Mouse (Mus musculus) adrenal gland, postnatal 0 days (tissue): ENCODE results near the gene Kdsr. TPM values are rescaled to one million over a fixed set of nuclear protein-coding genes. Genes with fewer than 3 reads are reported as not detected.

Source experiments
- polyA plus RNA-seq: library from polyadenylated mRNA; unstranded; fragments of >200 nt; fragmentation: Nextera tagmentation; extraction: Ambion mirVana; gene quantifications from 2 replicates; pipeline ENCODE4 v1.2.1, GENCODE M21; 2015

The Kdsr gene
- polyA plus RNA-seq = 15.9 and 21.0 TPM in 2 replicates

DNA sequence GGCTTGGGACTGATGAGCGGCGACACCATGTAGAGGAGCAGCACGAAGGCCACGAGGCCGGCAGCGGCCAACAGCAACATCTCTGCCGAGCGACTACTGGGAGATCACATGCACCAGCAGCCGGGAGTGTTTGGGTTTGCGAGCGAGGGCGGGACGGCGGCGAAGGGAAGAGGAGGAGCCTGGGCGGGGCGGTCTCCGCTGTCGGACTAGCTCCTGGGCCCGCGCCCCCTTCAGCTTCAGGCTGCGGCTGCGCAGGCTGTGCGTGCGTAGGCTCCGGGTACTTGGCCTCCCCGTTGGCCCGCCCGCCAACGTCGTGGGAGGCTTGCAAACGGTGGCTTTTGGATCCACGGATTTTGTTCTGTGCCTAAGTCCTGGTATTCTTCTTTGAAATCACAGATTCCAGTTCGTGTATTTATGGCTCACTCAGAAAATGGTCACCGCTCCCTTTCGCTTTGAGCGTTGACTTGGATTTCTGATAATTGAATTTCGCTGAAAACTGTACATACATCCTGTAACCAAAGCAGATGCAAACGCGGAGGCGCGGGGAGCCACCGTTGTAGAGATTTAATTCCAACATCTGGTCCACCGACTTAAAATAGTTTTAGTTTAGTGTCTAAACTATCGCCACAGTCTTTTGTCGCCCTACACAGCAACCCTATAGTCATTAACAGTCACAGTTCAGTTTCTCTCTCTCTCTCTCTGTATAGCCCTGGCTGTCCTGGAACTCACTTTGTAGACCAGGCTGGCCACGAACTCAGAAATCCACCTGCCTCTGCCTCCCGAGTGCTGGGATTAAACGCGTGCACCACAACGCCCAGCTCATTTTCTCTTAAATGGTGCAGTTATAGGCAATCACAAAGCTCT lies at the start of gene Kdsr:
Kdsr (minus strand) TSS at position 156 of the 864 bp plus-strand sequence.

DNA sequence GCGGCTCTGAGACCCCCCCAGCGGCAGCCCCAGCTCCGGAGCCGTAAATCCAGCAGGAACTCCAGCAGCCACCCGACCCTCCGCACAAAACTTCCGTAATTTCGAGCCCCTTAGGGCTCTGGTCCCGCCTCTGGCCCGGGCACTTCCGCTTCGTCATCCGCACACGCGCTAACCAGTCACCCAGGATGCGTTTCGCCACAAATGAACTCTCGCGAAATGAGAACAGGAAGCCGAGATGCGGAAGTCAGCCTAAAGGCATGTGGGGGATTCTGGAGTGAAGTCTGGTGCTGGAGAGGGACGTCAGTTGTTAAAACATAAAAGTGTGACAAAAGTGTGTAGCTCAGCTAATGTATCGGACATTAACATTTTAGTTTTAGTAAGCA lies 37.0 kb upstream of the Kdsr start, which contains the start of gene Vps4b:
Vps4b (minus strand) TSS at position 187 of the 383 bp plus-strand sequence.

DNA sequence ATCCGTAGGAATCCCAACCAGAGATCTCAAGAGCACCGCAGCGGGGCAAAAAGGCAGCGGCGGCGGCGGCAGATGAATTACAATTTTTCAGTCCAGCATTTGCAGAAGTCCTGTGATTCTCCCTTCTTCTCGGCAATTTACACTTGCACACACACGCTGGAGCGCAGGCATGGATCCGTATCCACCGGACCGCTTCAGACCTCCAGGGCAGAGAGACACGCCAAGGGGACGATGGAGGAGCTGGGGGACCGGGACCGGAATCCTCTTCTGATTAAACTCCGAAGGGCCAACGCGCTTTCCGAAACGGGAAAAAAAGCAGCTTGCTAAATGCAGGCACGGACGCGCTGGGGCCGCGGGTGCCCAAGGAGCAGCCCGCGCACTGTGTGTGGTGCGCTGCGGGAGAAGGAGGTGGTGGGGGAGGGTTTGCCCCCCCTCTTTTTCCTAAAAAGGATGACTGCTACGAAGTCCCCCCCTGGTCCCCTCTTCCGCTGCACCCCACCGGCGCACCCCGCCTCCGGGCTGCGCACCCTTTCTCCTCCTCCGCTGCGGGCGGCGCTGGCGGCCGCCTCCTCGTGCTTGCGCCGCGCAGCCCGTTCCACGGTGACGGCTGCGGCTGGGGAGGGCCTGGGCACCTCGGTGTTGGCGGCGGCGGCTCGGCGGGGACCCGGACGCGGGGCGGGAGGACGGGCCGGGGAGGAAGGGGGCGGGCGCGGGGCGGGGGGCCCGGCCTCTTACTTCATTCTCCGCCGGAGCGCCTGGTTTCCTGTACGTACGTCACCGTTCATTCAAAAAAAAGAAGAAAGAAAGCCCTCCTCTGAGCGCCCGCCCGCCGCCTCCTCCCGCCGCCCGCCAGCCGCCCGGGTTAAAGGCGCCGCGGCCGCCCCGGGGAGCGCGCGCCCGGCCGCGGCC lies 45.7 kb downstream of the Kdsr start, which contains the start of gene Bcl2:
Bcl2 (minus strand) TSS at position 654 of the 909 bp plus-strand sequence.

Other genes starting within 250 kb of the Kdsr start
- 7.1 and 9.0 TPM in 2 replicates for gene Bcl2, start 45.5 kb downstream of the Kdsr start, polyA plus RNA-seq
- gene Vps4b, start 37.0 kb upstream of the Kdsr start, polyA plus RNA-seq = 49.1 and 74.4 TPM in 2 replicates
- gene Serpinb5, start 101.4 kb upstream of the Kdsr start, polyA plus RNA-seq = 0.06 and 0.07 TPM in 2 replicates
- gene Serpinb12, start 174.7 kb upstream of the Kdsr start, polyA plus RNA-seq = 0.69 TPM in 1 of 2 replicates, not detected in the other
- not detected in 2 replicates for gene Serpinb13, start 221.3 kb upstream of the Kdsr start, polyA plus RNA-seq